Mouse (Mus musculus): Measurements from ENCODE around the gene Mfsd8. TPM values are rescaled to one million over a fixed set of nuclear protein-coding genes. Genes with fewer than 3 reads are reported as not detected.
A peak's percentile ranks its signal among the peaks of the same experiment; 100 is the strongest.
"Not testable (repeated sequence)": the region's sequence is repeated elsewhere in the genome, so short reads cannot be mapped to it uniquely, and the experiment has no call there.

The Mfsd8 gene
- total RNA-seq (2021), result 10 to 100 TPM; 19.5 to 20.1 TPM

- peak; percentile 77 to 86 for DNase-seq (ENCODE audit: extremely low spot score in 1 of 2, low spot score in 1 of 2)
Observed at GRCm38 (mm10) chr3:40846473-40846956, at the start of gene Mfsd8. Gene Mfsd8, minus strand, starts transcription at chr3:40846886.

DNA sequence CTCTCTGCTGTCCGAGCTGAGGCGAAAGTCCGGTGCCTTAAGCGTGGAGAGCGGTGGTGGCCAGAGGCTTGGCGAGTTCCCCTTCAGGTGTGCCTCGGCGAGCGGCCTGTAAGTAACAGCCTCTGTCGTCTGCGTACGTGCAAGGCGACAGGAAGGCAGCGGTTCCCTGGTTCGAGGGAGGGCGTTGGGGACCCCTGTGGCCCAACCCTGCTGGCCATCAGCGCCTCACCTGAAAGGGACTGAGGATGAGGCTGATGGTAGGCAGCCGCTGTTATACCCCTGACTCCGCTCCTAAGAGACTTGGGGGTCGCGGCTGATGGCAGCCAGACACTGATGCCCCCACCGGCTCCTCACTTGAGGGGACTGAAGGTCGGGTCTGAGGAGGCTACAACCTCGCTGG is 47.6 kb upstream of the Mfsd8 start:
- DNase-seq (ENCODE audit: extremely low spot score in 1 of 2, low spot score in 1 of 2), result peak in 1 of 2 experiments; percentile 16

DNA sequence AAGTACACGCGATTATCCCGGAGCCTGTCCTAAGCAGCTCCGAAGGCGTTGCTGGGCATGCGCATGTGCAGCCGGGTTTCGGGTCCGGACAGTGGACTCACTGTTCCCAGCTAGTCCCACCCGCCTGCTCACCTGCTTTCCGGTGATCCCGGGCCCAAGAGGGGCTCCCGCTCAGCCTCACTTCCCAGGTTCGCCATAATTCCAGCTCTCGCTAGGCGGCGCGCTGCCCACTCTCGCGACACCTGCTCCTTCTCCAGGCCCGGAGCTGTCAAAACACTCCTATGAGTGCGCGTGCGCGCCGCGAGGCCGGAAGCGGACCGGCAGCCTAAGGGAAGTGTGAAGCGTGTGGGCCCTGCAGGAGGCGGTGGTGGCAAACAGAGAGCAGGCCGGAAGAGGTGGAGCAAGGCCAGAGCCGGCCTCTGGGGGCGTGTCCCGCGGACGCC is 47.2 kb upstream of the Mfsd8 start:
- peak; percentile 88 to 90 for DNase-seq (ENCODE audit: extremely low spot score in 1 of 2, low spot score in 1 of 2)

DNA sequence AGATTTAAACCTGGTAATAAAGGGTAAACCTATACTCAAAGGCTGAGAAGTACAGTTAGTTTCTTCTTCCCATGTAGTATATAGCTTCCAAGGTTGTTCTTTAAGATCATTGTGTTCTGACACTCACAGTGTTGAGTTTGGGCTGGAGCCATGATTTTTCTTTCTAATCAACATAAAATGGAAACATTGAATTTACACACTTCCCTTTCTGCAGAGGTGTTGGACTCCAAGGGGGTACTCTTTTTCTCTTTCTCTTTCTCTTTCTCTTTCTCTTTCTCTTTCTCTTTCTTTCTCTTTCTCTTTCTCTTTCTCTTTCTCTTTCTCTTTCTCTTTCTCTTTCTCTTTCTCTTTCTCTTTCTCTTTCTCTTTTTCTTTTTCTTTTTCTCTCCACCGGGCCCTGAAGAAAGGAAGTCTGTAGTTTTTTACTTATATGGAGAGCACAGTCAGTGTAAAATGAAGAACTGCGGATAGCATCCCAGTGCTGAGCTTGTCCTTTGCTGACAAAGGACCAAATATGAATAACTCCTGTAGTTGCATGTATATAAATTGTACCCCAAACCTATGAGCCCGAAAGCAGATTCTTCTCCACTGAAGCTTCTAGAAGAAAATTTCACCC is 6.5 kb upstream of the Mfsd8 start:
- not testable (repeated sequence) for DNase-seq (ENCODE audit: extremely low spot score in 1 of 2, low spot score in 1 of 2)

DNA sequence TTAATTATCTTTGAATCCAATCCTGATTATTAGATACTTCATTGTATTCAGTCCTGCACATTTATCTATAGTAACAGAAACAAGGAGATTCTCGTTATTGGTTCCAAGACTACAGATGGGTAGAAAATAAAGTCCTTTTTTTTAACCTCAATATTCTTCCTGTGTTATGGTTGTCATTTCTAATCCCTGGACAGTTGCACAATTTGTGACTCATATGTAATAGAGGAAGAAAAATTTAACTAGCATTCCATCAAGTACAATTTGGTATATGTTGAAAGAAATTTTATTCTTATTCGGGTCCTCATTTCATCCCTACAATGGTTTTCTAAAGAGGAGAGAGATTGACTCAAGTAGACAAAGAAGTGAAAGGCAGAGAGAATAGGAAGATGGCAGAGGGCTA is 1.2 kb upstream of the Mfsd8 start:
- not testable (repeated sequence) for DNase-seq (ENCODE audit: extremely low spot score in 1 of 2, low spot score in 1 of 2)

GRCm38 (mm10) chr3:40847018-40847417 is 332 bp upstream of the Mfsd8 start:
- peak; percentile 36 to 39 for DNase-seq (ENCODE audit: extremely low spot score in 1 of 2, low spot score in 1 of 2)

DNA sequence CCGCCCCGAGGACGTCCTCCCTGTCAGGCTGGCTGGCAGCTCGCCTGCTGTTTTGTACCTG is 101 bp upstream of the Mfsd8 start, which contains the start of gene Abhd18:
Gene Abhd18 (plus strand): TSS at position 14 of the 61 bp plus-strand sequence.
- DNase-seq (ENCODE audit: extremely low spot score in 1 of 2, low spot score in 1 of 2), result not testable (repeated sequence)

DNA sequence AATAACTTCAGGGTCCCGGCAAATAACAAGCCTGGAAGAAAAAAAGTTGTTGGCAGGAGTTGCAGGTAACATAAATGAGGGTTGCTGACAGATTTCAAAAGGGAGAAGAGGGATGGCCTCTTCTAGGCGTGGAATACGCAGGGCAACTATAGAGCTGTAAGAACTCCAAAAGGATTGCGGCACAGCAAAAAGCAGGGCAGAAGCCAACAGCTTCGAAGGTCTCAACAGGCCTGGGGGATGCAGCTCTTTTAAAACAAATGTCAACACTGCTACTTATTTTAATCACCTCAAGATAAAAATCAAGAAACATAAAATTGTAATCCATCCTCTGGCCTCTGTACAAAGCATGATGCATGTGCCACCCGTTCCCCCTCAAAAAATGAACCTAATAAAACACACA is 1.2 kb downstream of the Mfsd8 start:
- DNase-seq (ENCODE audit: extremely low spot score in 1 of 2, low spot score in 1 of 2), result not testable (repeated sequence)

- DNase-seq (ENCODE audit: extremely low spot score in 1 of 2, low spot score in 1 of 2), result no peak
Observed at GRCm38 (mm10) chr3:40813275-40813674, 33.4 kb downstream of the Mfsd8 start.

DNA sequence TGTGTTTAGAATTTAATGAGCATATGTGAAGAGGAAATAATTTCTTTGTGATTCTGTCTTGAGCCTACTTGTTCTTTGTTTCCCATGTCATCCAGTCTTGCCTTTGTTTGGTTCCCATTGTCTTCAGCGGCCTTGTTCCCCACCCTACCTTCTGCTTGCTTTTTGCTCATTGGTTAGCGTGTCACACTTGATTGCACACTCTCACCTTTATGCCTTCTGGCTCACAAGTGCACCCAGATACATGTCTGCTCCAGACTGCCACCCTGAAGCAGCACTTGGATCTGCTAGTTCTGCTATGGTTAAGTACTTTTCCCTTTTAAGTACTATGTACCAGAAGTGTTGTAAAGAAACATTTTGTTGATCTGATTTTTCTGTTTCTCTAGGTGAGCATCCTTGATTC is 36.8 kb downstream of the Mfsd8 start:
- DNase-seq (ENCODE audit: extremely low spot score in 1 of 2, low spot score in 1 of 2), result no peak

DNA sequence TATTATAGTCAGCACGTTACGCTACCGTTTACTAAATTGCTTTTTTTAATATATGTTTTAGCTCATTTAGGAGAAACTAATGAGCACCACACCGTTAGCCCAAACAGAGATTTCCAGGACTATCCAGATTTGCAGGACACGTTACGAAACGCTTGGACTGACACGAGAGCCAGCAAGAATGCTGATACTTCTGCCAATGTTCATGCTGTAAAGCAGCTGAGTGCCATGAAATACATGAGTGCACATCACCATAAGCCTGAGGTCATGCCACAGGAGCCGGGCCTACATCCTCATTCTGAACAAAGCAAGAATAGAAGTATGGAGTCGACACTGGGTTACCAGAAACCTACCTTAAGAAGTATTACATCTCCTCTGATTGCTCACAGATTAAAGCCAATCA is 38.0 kb downstream of the Mfsd8 start:
- DNase-seq (ENCODE audit: extremely low spot score in 1 of 2, low spot score in 1 of 2), result no peak

DNA sequence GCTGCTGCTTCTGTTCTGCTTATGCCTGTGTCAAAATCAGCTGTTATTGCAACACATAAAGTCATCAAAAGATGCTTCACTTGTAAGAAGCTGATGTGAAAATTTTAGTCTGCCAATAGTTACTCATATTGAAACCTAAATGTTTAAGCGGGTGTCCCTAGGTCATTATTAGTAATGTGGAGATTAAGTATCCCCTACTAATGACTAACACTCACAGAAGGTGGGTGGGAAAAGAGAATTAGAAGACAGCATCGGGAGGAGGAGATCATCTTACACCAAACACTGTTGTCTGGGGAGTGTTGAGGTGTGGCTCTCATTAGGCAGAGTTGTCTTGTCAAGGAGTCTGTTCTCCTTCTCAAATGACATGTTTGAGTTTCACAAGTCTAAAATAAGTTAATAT is 39.8 kb downstream of the Mfsd8 start:
- no peak for DNase-seq (ENCODE audit: extremely low spot score in 1 of 2, low spot score in 1 of 2)

GRCm38 (mm10) chr3:40800373-40800823 is 46.3 kb downstream of the Mfsd8 start:
- no peak for DNase-seq (ENCODE audit: extremely low spot score in 1 of 2, low spot score in 1 of 2)

DNA sequence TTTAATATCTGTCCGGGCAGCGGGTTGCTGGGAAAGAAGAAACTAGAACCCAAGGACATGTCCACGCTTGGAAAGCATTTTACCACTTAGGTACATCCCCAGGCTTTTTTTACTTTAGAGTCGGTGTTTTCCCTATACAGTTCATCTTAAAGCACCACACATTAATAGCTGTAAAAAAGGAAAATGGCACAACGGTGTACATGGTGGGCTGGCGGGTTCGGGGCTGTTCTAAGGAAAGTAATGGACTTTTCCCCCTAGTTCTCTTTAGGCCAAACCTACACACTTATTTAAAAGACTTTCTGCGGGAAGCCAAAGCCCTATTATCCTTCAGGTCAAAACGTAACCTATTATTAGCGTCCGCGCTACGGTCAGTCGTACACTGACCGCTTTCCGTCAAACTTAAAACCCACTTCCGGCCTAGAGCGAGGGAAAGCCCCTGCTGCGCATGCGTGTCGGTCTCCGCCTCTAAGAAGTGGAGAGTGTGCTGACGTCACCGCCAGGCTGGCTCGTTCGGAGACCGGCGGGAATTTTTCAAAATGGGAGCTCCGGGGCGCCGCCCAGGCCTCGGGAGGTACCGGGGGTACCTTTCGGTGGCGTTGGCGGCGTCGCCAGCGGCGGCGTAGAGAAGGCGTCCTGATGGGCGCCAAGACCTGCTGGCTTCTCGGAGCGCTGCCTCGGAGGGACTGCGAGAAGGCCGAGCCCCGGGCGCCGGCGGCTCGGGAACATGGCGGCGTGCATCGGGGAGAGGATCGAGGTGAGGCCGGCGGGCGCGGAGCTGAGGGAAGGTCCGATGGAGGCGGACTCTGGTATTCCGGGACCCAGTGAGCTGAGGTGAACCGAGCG is 46.9 kb downstream of the Mfsd8 start, which contains the start of gene Plk4:
Gene Plk4 (plus strand): TSS at position 490 of the 843 bp plus-strand sequence.
- peak; percentile 87 to 97 for DNase-seq (ENCODE audit: extremely low spot score in 1 of 2, low spot score in 1 of 2)

GRCm38 (mm10) chr3:40798500-40798899 is 48.2 kb downstream of the Mfsd8 start:
- DNase-seq (ENCODE audit: extremely low spot score in 1 of 2, low spot score in 1 of 2), result peak in 1 of 2 experiments; percentile 34

GRCm38 (mm10) chr3:40798054-40798453 is 48.6 kb downstream of the Mfsd8 start:
- DNase-seq (ENCODE audit: extremely low spot score in 1 of 2, low spot score in 1 of 2), result no peak

DNA sequence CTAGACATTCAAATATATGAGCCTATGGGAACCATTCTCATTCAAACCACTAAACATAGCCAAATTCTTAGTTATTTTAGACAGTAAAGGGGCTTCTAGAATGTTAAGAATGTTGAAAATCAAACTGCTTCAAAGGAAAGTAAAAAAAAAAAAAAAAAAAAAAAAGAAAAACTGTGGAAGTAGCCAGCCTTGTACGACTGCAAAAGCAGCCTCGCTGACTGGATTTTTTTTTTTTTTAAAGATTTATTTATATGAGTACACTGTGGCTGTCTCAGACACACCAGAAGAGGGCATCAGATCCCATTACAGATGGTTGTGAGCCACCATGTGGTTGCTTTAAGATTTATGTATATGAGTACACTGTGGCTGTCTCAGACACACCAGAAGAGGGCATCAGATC is 52.9 kb downstream of the Mfsd8 start:
- no peak for DNase-seq (ENCODE audit: extremely low spot score in 1 of 2, low spot score in 1 of 2)

Other genes with a start within 250 kb of the Mfsd8 start
- under 1 TPM in 1 of 2 experiments, not detected in 1; 0.12 TPM for gene Slc25a31, start 138.0 kb downstream of the Mfsd8 start, total RNA-seq (2021)
- 100 to 1,000 TPM; 143 to 145 TPM for gene Hspa4l, start 102.4 kb downstream of the Mfsd8 start, total RNA-seq (2021)
- gene Plk4, start 46.9 kb downstream of the Mfsd8 start, total RNA-seq (2021), result 1 to 10 TPM; 3.6 to 4.2 TPM
- gene Abhd18, start 84 bp upstream of the Mfsd8 start, total RNA-seq (2021), result 10 to 100 TPM; 12.2 to 14.6 TPM
- under 1 TPM; 0.15 to 0.31 TPM for gene 1700034I23Rik, start 55.7 kb upstream of the Mfsd8 start, total RNA-seq (2021)
- gene Larp1b, start 102.9 kb upstream of the Mfsd8 start, total RNA-seq (2021), result 10 to 100 TPM; 14.7 to 14.9 TPM
- 10 to 100 TPM; 51.1 to 52.5 TPM for gene Pgrmc2, start 236.2 kb upstream of the Mfsd8 start, total RNA-seq (2021)

Measured in layer of hippocampus, postnatal 25 days (tissue).